Mouse (Mus musculus) heart, embryonic 10.5 days (tissue): ENCODE results near the gene Gm815. TPM values are rescaled to one million over a fixed set of nuclear protein-coding genes. Genes with fewer than 3 reads are reported as not detected.

Experiments used
- DNase-seq: peaks from one replicate; pipeline ENCODE4 v3.0.0-alpha.2; 2017; ENCODE audit warnings: low spot score
- H3K27ac ChIP-seq: fragments of 300-500 bp; sonication (generic); 2 replicates; pipeline ENCODE4 v1.5.1; 2016; ENCODE audit warnings: mild to moderate bottlenecking
- H3K27me3 ChIP-seq: fragments of 300-500 bp; sonication (generic); 2 replicates; pipeline ENCODE4 v1.6.1; 2016; ENCODE audit warnings: mild to moderate bottlenecking; ENCODE audit not compliant: poor library complexity, insufficient read depth, severe bottlenecking
- H3K36me3 ChIP-seq: fragments of 300-500 bp; sonication (generic); 2 replicates; pipeline ENCODE4 v1.6.1; 2016; ENCODE audit warnings: mild to moderate bottlenecking, moderate library complexity
- H3K4me1 ChIP-seq: fragments of 300-500 bp; sonication (generic); 2 replicates; pipeline ENCODE4 v1.6.1; 2016; ENCODE audit warnings: mild to moderate bottlenecking
- H3K4me3 ChIP-seq: fragments of 300-500 bp; sonication (generic); 2 replicates; pipeline ENCODE4 v1.5.1; 2016; ENCODE audit warnings: mild to moderate bottlenecking, moderate library complexity
- H3K9me3 ChIP-seq: fragments of 300-500 bp; sonication (generic); 2 replicates; pipeline ENCODE4 v1.6.1; 2016; ENCODE audit warnings: mild to moderate bottlenecking, moderate library complexity
- WGBS: fragments of 180-500 bp; shearing (Covaris S2); methylation state at CpG from one replicate; pipeline ENCODE4 v1.1.7; 2016; 5-methylcytosine and 5-hydroxymethylcytosine counted together
- polyA plus RNA-seq: library from polyadenylated mRNA; unstranded; fragments of >200 nt; fragmentation: Nextera tagmentation; extraction: Ambion mirVana; gene quantifications from 2 replicates; pipeline ENCODE4 v1.2.1, GENCODE M21; 2016

The Gm815 gene
- not detected in 2 replicates for polyA plus RNA-seq

- H3K9me3 ChIP-seq = no peaks in the 10 kb centered on the region
- H3K27me3 ChIP-seq = no peaks in the 10 kb centered on the region
- no peak within 1 kb of the TSS for H3K4me3 ChIP-seq
- WGBS = 73% methylated on average over 6 of the region's 6 CpGs
- peaks cover 3% of the 10 kb centered on the region; the same call in 1 of the 2 replicates for H3K4me1 ChIP-seq
- no peak for DNase-seq
- H3K36me3 ChIP-seq = no peaks in the 10 kb centered on the region
- no peak within 1 kb of the TSS for H3K27ac ChIP-seq
Measured at GRCm38 (mm10) chr19:26885616-26886015, at the start of gene Gm815. Gene Gm815 (plus strand): TSS chr19:26885881.

DNA sequence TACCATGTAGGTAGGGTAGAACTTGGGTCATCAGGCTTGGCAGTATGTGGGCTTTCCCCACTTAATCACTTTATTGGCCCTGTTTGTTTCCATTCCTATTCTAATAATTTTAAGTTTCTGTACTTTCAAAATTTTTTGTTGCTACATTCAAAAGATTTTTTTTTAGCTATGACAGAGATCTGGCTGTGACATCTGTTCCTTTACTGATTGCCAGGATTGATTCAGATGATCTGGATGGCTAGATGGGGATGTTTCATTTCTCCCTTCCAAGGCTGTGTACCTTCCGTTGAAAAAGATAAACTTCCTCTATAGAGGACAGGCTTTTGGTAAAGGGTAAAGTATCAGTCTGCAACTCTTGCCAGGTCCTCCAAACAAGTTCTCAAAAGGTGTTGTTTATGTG is 48.1 kb upstream of the Gm815 start:
- Histone ChIP-seq H3K36me3 (no peaks in the 10 kb centered on the region), H3K4me3 (no peak overlapping the region), H3K4me1 (no peaks in the 10 kb centered on the region), H3K27me3 (no peaks in the 10 kb centered on the region), H3K27ac (no peak overlapping the region), H3K9me3 (no peaks in the 10 kb centered on the region)
- 75% methylated on average over 1 of the region's 1 CpGs for WGBS
- DNase-seq = no peak

DNA sequence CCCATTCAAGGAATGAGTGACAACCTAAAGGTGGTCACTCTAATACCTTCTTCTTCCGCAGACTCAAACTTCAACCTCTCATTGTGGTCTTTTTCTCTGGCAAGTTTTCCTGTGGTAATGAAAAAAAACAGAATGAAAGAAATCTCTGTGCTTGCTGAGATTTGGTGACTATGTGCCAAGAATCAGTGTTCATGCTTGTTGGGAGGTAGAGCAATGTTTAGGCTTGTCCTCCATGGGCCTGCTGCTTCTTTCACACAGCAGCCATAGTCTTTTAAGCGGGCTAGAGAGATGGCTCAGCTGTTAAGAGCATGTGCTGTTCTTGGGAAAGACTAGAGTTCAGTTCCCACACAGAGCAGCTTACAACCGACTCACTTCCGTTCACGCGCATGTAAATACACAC is 41.8 kb upstream of the Gm815 start:
- 92% methylated on average over 6 of the region's 6 CpGs for WGBS

DNA sequence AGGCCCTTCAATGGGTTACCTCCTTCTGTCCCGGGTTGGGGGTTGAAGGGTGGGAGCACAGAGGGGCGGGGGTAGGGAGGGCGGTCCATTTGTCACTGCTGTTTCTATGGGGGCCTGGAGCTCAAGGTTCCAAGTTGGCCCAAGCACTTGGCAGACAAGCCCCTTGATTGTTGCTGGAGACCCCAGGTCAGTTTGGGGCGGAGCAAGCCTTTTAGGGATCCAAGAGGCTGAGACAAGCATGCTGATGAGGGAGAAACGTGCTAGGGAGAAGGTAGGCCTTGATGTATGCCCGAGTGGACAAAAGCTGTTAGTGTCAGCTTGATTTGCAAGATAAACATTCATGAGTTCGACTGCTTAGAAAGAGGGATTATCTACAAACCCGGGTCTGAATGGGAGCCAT is 40.9 kb upstream of the Gm815 start:
- Histone ChIP-seq H3K4me3 (peak overlapping the region; percentile 64), H3K4me1 (peaks cover 11% of the 10 kb centered on the region), H3K27ac (peak overlapping the region; percentile 91), H3K27me3 (no peaks in the 10 kb centered on the region), H3K36me3 (no peaks in the 10 kb centered on the region), H3K9me3 (no peaks in the 10 kb centered on the region)
- WGBS = 16% methylated on average over 8 of the region's 8 CpGs
- no peak for DNase-seq

More for the DNA sequence above, 41.8 kb upstream of the Gm815 start:
- Histone ChIP-seq H3K36me3 (no peaks in the 10 kb centered on the region), H3K27ac (no peak overlapping the region), H3K4me3 (no peak overlapping the region), H3K4me1 (peaks cover 11% of the 10 kb centered on the region), H3K27me3 (no peaks in the 10 kb centered on the region), H3K9me3 (no peaks in the 10 kb centered on the region)
- DNase-seq = no peak

- Histone ChIP-seq H3K4me3 (peak overlapping the region; percentile 64), H3K36me3 (no peaks in the 10 kb centered on the region), H3K27ac (peak overlapping the region; percentile 91), H3K4me1 (peaks cover 11% of the 10 kb centered on the region), H3K9me3 (no peaks in the 10 kb centered on the region), H3K27me3 (no peaks in the 10 kb centered on the region)
- peak; percentile 93 for DNase-seq
- under 1% methylated on average over 16 of the region's 16 CpGs for WGBS
Measured at GRCm38 (mm10) chr19:26845276-26846016, 40.2 kb upstream of the Gm815 start.

DNA sequence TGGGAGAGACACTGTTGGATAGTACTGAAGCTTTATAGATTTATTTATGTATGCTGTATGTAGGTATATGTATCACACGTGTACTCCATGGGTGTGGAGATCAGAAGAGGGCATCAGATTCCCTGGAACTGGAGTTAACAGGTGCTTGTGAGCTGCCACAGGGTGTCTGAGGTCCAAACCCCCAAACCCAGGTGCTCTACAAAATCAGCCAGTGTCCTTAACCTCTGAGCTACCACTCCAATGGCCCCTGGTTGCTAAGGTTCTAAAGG is 39.7 kb upstream of the Gm815 start:
- Histone ChIP-seq H3K27me3 (no peaks in the 10 kb centered on the region), H3K27ac (peak overlapping the region; percentile 91), H3K4me1 (peaks cover 11% of the 10 kb centered on the region), H3K4me3 (peak overlapping the region; percentile 64), H3K36me3 (no peaks in the 10 kb centered on the region), H3K9me3 (no peaks in the 10 kb centered on the region)
- no peak for DNase-seq
- WGBS = 10% methylated on average over 1 of the region's 1 CpGs

- Histone ChIP-seq H3K27me3 (no peaks in the 10 kb centered on the region), H3K9me3 (no peaks in the 10 kb centered on the region), H3K27ac (no peak overlapping the region), H3K4me3 (no peak overlapping the region), H3K36me3 (no peaks in the 10 kb centered on the region), H3K4me1 (peaks cover under 1% of the 10 kb centered on the region)
- peak; percentile 5 for DNase-seq
- WGBS = 65% methylated on average over 10 of the region's 10 CpGs
Measured at GRCm38 (mm10) chr19:26851017-26851782, 34.5 kb upstream of the Gm815 start.

DNA sequence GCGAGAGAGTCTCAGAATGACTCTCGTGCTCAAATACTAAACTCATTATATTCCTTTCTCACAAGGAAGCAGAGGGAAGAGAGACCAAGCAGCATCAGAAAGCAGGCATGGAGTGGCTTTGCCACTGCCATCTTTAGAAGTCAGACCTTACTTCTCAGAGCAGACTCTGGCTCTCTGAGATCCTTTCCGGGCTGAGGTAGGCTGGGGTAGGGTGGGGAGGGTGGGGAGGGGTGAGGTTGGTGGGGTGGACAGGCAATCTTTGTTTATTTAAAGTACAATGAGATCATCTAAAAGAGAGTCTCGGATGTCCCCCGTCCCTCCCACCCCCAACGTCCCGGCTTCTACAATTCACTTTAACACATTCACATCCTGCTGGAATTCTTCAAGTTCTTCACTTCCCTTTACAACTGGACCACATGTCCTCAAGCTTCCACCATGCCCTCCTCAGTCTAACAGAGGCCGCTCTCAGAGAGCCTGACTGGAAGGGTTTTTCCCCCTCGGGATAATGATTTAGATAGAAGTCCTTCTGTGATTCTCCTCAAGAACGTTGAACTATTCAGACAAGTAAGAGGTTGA is 33.3 kb upstream of the Gm815 start:
- Histone ChIP-seq H3K27me3 (no peaks in the 10 kb centered on the region), H3K4me1 (no peaks in the 10 kb centered on the region), H3K36me3 (no peaks in the 10 kb centered on the region), H3K4me3 (no peak overlapping the region), H3K27ac (no peak overlapping the region), H3K9me3 (no peaks in the 10 kb centered on the region)
- peak; percentile 19 for DNase-seq
- 56% methylated on average over 10 of the region's 10 CpGs for WGBS

- H3K27me3 ChIP-seq = no peaks in the 10 kb centered on the region
- no peaks in the 10 kb centered on the region for H3K36me3 ChIP-seq
- peak; percentile 46 for DNase-seq
- no peak overlapping the region for H3K27ac ChIP-seq
- no peaks in the 10 kb centered on the region for H3K4me1 ChIP-seq
- WGBS = 51% methylated on average over 8 of the region's 8 CpGs
- no peaks in the 10 kb centered on the region for H3K9me3 ChIP-seq
- H3K4me3 ChIP-seq = no peak overlapping the region
Measured at GRCm38 (mm10) chr19:26853701-26854282, 31.9 kb upstream of the Gm815 start.

GRCm38 (mm10) chr19:26854661-26855060 is 31.0 kb upstream of the Gm815 start:
- Histone ChIP-seq H3K27ac (no peak overlapping the region), H3K4me3 (no peak overlapping the region), H3K36me3 (no peaks in the 10 kb centered on the region), H3K9me3 (no peaks in the 10 kb centered on the region), H3K27me3 (no peaks in the 10 kb centered on the region), H3K4me1 (no peaks in the 10 kb centered on the region)
- DNase-seq = peak; percentile 61
- 62% methylated on average over 4 of the region's 4 CpGs for WGBS

GRCm38 (mm10) chr19:26855152-26855551 is 30.5 kb upstream of the Gm815 start:
- Histone ChIP-seq H3K36me3 (no peaks in the 10 kb centered on the region), H3K4me1 (no peaks in the 10 kb centered on the region), H3K27ac (no peak overlapping the region), H3K9me3 (no peaks in the 10 kb centered on the region), H3K4me3 (no peak overlapping the region), H3K27me3 (no peaks in the 10 kb centered on the region)
- 68% methylated on average over 7 of the region's 7 CpGs for WGBS
- DNase-seq = peak; percentile 30

DNA sequence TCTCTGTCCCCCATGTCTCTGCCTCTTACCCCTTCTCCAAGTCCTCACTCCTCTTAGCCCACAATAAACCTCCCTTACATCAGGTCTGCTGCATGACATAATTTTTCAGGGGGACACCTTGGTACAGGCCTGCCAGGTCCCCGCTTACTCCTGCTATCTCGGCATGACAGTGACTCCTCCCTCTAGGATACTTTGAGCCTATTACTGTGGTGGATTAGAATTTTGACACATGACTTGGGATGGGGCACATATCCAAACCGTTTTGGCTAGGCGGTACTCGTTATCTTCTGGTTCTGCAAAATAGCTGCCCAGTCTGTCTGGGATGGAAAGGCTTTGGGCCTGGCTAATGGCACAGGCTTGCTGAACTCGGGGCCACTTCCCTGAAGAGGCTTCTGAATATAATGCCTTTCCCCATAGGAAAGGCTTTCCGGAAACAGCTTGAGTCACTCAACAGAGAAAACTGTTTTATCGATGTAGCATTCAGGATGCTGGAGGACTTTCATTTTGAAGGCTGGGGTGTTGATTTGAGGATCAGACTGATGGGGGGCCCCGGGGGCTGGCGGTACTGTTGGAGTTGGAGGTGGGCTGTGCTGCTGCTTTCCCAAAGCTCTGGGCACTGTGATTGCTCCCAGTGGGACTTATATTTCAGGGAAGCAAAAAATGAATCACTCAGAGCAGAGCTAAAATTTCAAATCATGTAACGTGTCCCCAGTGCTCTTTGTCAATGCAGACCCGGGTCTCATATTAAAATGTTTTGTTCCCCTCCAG is 27.1 kb upstream of the Gm815 start:
- Histone ChIP-seq H3K36me3 (no peaks in the 10 kb centered on the region), H3K4me3 (no peak overlapping the region), H3K9me3 (no peaks in the 10 kb centered on the region), H3K27ac (no peak overlapping the region; the same call in 1 of the 2 replicates), H3K4me1 (0 out of 2 replicates have a peak, but pooled peaks cover under 1% of the 10 kb centered on the region), H3K27me3 (no peaks in the 10 kb centered on the region)
- 75% methylated on average over 12 of the region's 12 CpGs for WGBS
- DNase-seq = peak; percentile 64
